Mouse (Mus musculus): ENCODE measurements around the gene Kpnb1. TPM values are rescaled to one million over a fixed set of nuclear protein-coding genes. Genes with fewer than 3 reads are reported as not detected.

The Kpnb1 gene
- polyA plus RNA-seq, 1 experiment from 2014 or later, result 59.7 TPM

- Histone ChIP-seq H3K9me3 (no peaks in the 10 kb centered on the region), H3K4me3 (no peak overlapping the region), H3K27ac (no peak overlapping the region), H3K27me3 (no peaks in the 10 kb centered on the region), H3K9ac (no peak overlapping the region), H3K4me1 (peaks cover 31% of the 10 kb centered on the region), H3K36me3 (peaks cover 54% of the 10 kb centered on the region), H3K4me2 (no peak overlapping the region)
- ATAC-seq (ENCODE audit: insufficient number of reproducible peaks, insufficient read depth, low FRiP score, low TSS enrichment, low read depth), result no peak
- WGBS, result 74% methylated on average over 5 of the region's 5 CpGs
Measured at GRCm38 (mm10) chr11:97184875-97185274, 2.8 kb downstream of the Kpnb1 start.

- H3K9me3 ChIP-seq, result no peaks in the 10 kb centered on the region
- peaks cover 77% of the 10 kb centered on the region for H3K36me3 ChIP-seq
- H3K9ac ChIP-seq, result no peak overlapping the region
- ATAC-seq (ENCODE audit: insufficient number of reproducible peaks, insufficient read depth, low FRiP score, low TSS enrichment, low read depth), result no peak
- no peaks in the 10 kb centered on the region for H3K27me3 ChIP-seq
- H3K27ac ChIP-seq, result no peak overlapping the region
- H3K4me1 ChIP-seq, result peaks cover 19% of the 10 kb centered on the region
- H3K4me3 ChIP-seq, result no peak overlapping the region
- no peak overlapping the region for H3K4me2 ChIP-seq
- 92% methylated on average over 3 of the region's 3 CpGs for WGBS
Measured at GRCm38 (mm10) chr11:97182446-97182845, 5.2 kb downstream of the Kpnb1 start.

- no peak overlapping the region for H3K4me2 ChIP-seq
- H3K27me3 ChIP-seq, result no peaks in the 10 kb centered on the region
- H3K9me3 ChIP-seq, result no peaks in the 10 kb centered on the region
- H3K4me1 ChIP-seq, result peaks cover 14% of the 10 kb centered on the region
- H3K27ac ChIP-seq, result no peak overlapping the region
- no peak for ATAC-seq (ENCODE audit: insufficient number of reproducible peaks, insufficient read depth, low FRiP score, low TSS enrichment, low read depth)
- H3K9ac ChIP-seq, result no peak overlapping the region
- 82% methylated on average over 5 of the region's 5 CpGs for WGBS
- H3K36me3 ChIP-seq, result peaks cover 91% of the 10 kb centered on the region
- H3K4me3 ChIP-seq, result no peak overlapping the region
Measured at GRCm38 (mm10) chr11:97181061-97181460, 6.6 kb downstream of the Kpnb1 start.

GRCm38 (mm10) chr11:97178198-97178597, 9.5 kb downstream of the Kpnb1 start:
- no peaks in the 10 kb centered on the region for H3K4me1 ChIP-seq
- H3K27ac ChIP-seq, result no peak overlapping the region
- no peaks in the 10 kb centered on the region for H3K9me3 ChIP-seq
- no peak for ATAC-seq (ENCODE audit: insufficient number of reproducible peaks, insufficient read depth, low FRiP score, low TSS enrichment, low read depth)
- no peak overlapping the region for H3K4me2 ChIP-seq
- no peaks in the 10 kb centered on the region for H3K27me3 ChIP-seq
- no peak overlapping the region for H3K9ac ChIP-seq
- H3K4me3 ChIP-seq, result no peak overlapping the region
- 97% methylated on average over 2 of the region's 2 CpGs for WGBS
- H3K36me3 ChIP-seq, result peaks cover 99% of the 10 kb centered on the region

- no peak for ATAC-seq (ENCODE audit: insufficient number of reproducible peaks, insufficient read depth, low FRiP score, low TSS enrichment, low read depth)
- Histone ChIP-seq H3K9ac (no peak overlapping the region), H3K4me1 (no peaks in the 10 kb centered on the region), H3K27ac (no peak overlapping the region), H3K36me3 (peaks cover 98% of the 10 kb centered on the region), H3K4me2 (no peak overlapping the region), H3K27me3 (no peaks in the 10 kb centered on the region), H3K4me3 (no peak overlapping the region), H3K9me3 (no peaks in the 10 kb centered on the region)
- WGBS, result 54% methylated on average over 3 of the region's 3 CpGs
Measured at GRCm38 (mm10) chr11:97176851-97177250, 10.8 kb downstream of the Kpnb1 start.

GRCm38 (mm10) chr11:97175499-97175898, 12.2 kb downstream of the Kpnb1 start:
- no peaks in the 10 kb centered on the region for H3K9me3 ChIP-seq
- no peak for ATAC-seq (ENCODE audit: insufficient number of reproducible peaks, insufficient read depth, low FRiP score, low TSS enrichment, low read depth)
- H3K27ac ChIP-seq, result no peak overlapping the region
- H3K9ac ChIP-seq, result no peak overlapping the region
- no peaks in the 10 kb centered on the region for H3K27me3 ChIP-seq
- WGBS, result 90% methylated on average over 7 of the region's 7 CpGs
- no peak overlapping the region for H3K4me3 ChIP-seq
- no peak overlapping the region for H3K4me2 ChIP-seq
- peaks cover 98% of the 10 kb centered on the region for H3K36me3 ChIP-seq
- no peaks in the 10 kb centered on the region for H3K4me1 ChIP-seq

- Histone ChIP-seq H3K4me1 (no peaks in the 10 kb centered on the region), H3K27me3 (no peaks in the 10 kb centered on the region), H3K9me3 (no peaks in the 10 kb centered on the region), H3K36me3 (peaks cover 96% of the 10 kb centered on the region), H3K27ac (no peak overlapping the region; the same call in 1 of the 2 replicates), H3K4me2 (no peak overlapping the region), H3K4me3 (no peak overlapping the region), H3K9ac (no peak overlapping the region)
- no peak for ATAC-seq (ENCODE audit: insufficient number of reproducible peaks, insufficient read depth, low FRiP score, low TSS enrichment, low read depth)
- 66% methylated on average over 6 of the region's 6 CpGs for WGBS
Measured at GRCm38 (mm10) chr11:97160341-97160740, 27.3 kb downstream of the Kpnb1 start.

- WGBS, result 78% methylated on average over 7 of the region's 7 CpGs
- ATAC-seq (ENCODE audit: insufficient number of reproducible peaks, insufficient read depth, low FRiP score, low TSS enrichment, low read depth), result no peak
- H3K36me3 ChIP-seq, result peaks cover 69% of the 10 kb centered on the region
Measured at GRCm38 (mm10) chr11:97156999-97157398, 30.7 kb downstream of the Kpnb1 start.

GRCm38 (mm10) chr11:97152662-97153287, 34.9 kb downstream of the Kpnb1 start:
- no peak for ATAC-seq (ENCODE audit: insufficient number of reproducible peaks, insufficient read depth, low FRiP score, low TSS enrichment, low read depth)
- no peak overlapping the region for H3K9ac ChIP-seq
- H3K27me3 ChIP-seq, result no peaks in the 10 kb centered on the region; the same call in 1 of the 2 replicates
- WGBS, result 30% methylated on average over 10 of the region's 10 CpGs
- no peak overlapping the region for H3K27ac ChIP-seq
- no peaks in the 10 kb centered on the region for H3K9me3 ChIP-seq
- peak overlapping the region; percentile 83 for H3K4me2 ChIP-seq
- peaks cover 48% of the 10 kb centered on the region for H3K4me1 ChIP-seq
- peaks cover 41% of the 10 kb centered on the region for H3K36me3 ChIP-seq
- H3K4me3 ChIP-seq, result 0 out of 2 replicates have a peak overlapping the region, but pooled peaks have one; percentile 83

More at GRCm38 (mm10) chr11:97156999-97157398, 30.7 kb downstream of the Kpnb1 start:
- Histone ChIP-seq H3K4me3 (no peak overlapping the region), H3K4me2 (no peak overlapping the region), H3K9ac (no peak overlapping the region), H3K9me3 (no peaks in the 10 kb centered on the region), H3K4me1 (peaks cover 24% of the 10 kb centered on the region), H3K27me3 (no peaks in the 10 kb centered on the region), H3K27ac (no peak overlapping the region)

- Histone ChIP-seq H3K4me1 (peaks cover 53% of the 10 kb centered on the region), H3K9ac (no peak overlapping the region), H3K4me3 (peak overlapping the region; percentile 83), H3K9me3 (no peaks in the 10 kb centered on the region), H3K27ac (peak overlapping the region; percentile 93), H3K36me3 (peaks cover 41% of the 10 kb centered on the region), H3K27me3 (no peaks in the 10 kb centered on the region; the same call in 1 of the 2 replicates), H3K4me2 (peak overlapping the region; percentile 83)
- ATAC-seq (ENCODE audit: insufficient number of reproducible peaks, insufficient read depth, low FRiP score, low TSS enrichment, low read depth), result no peak
- WGBS, result 2% methylated on average over 11 of the region's 11 CpGs
Measured at GRCm38 (mm10) chr11:97152023-97152426, 35.7 kb downstream of the Kpnb1 start.

GRCm38 (mm10) chr11:97151343-97151801, 36.3 kb downstream of the Kpnb1 start, which contains the start of gene Tbkbp1:
Gene Tbkbp1, minus strand, starts transcription at chr11:97151495.
- Histone ChIP-seq H3K9me3 (no peaks in the 10 kb centered on the region), H3K9ac (peak within 1 kb of the TSS; percentile 83), H3K4me3 (peak within 1 kb of the TSS; percentile 83), H3K36me3 (peaks cover 41% of the 10 kb centered on the region), H3K4me1 (peaks cover 55% of the 10 kb centered on the region), H3K27me3 (no peaks in the 10 kb centered on the region; the same call in 1 of the 2 replicates), H3K4me2 (peak within 1 kb of the TSS; percentile 83), H3K27ac (peak within 1 kb of the TSS; percentile 93)
- under 1% methylated on average over 27 of the region's 64 CpGs for WGBS
- peak; percentile 4; the same call in 1 of the 2 replicates for ATAC-seq (ENCODE audit: insufficient number of reproducible peaks, insufficient read depth, low FRiP score, low TSS enrichment, low read depth)

Measured in embryonic facial prominence, embryonic 13.5 days (tissue).